Mouse (Mus musculus): ENCODE measurements around the gene Bet1l.

DNA sequence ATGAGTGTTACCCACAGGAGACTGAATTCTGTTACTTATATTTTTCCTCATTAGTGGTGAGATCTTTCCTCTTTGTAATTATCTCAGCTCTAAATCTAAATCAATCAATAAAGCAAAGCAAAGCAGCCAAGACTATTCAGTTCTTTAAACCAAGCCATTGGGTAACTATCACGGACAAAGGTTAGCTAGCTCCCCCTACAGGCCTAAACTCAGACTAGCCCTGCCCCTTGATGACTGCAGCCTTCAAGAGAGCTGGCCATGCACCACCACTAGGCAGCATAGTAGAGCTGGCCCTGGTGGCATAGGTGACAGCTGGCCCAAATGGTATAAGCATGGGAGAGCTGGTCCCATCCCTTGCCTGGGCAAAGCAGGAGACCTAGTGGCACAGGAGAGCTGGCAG, 51.7 kb downstream of the Bet1l start:
- TF ChIP-seq EP300 (IDR thresholded peaks at IDR 0.05; ENCODE audit: low read depth): no peak
- peak; percentile 88 for TF ChIP-seq CTCF (IDR thresholded peaks at IDR 0.05; ENCODE audit: low read depth)
